Mouse (Mus musculus) MEL (cell line): ENCODE measurements around the gene Ap2b1. TPM values are rescaled to one million over a fixed set of nuclear protein-coding genes. Genes with fewer than 3 reads are reported as not detected.

Experiments used
- DNase-seq: peaks from one replicate; pipeline ENCODE4 v3.0.0; 2011; ENCODE audit warnings: low read depth, low spot score
- H3K27ac ChIP-seq: 2 replicates; pipeline ENCODE4 v1.5.1; 2012; ENCODE audit warnings: low read depth, mild to moderate bottlenecking, control low read depth, low read length, moderate library complexity; ENCODE audit not compliant: control insufficient read depth
- H3K27me3 ChIP-seq, 2 experiments: fragments of 150-350 bp in 1 of 2; sonication (generic) in 1 of 2; 2 replicates each; pipeline ENCODE4 v1.6.1; 2012; ENCODE audit warnings: low read length in 2 of 2, mild to moderate bottlenecking in 2 of 2, improper control_type of control experiment in 1 of 2, moderate library complexity in 1 of 2; ENCODE audit not compliant: insufficient read depth in 2 of 2, control insufficient read depth in 1 of 2
- H3K36me3 ChIP-seq, 2 experiments: 2 replicates each; pipeline ENCODE4 v1.6.1; 2012 to 2014; ENCODE audit warnings: low read length in 2 of 2, improper control_type of control experiment in 1 of 2, inconsistent platforms in 1 of 2, mild to moderate bottlenecking in 1 of 2; ENCODE audit not compliant: insufficient read depth in 2 of 2, control insufficient read depth in 1 of 2
- H3K4me1 ChIP-seq, 2 experiments: fragments of 150-350 bp in 1 of 2; sonication (generic) in 1 of 2; 2 replicates each; pipeline ENCODE4 v1.6.1; 2012; ENCODE audit warnings: low read length in 2 of 2, improper control_type of control experiment in 1 of 2, mild to moderate bottlenecking in 1 of 2; ENCODE audit not compliant: insufficient read depth in 2 of 2, control insufficient read depth in 1 of 2
- H3K4me3 ChIP-seq, 2 experiments: fragments of 150-350 bp in 1 of 2; sonication (generic) in 1 of 2; 2 replicates each; pipeline ENCODE4 v1.5.1; 2012; ENCODE audit warnings: low read depth in 2 of 2, low read length in 2 of 2, mild to moderate bottlenecking in 2 of 2, moderate library complexity in 2 of 2, control low read depth in 1 of 2, improper control_type of control experiment in 1 of 2; ENCODE audit not compliant: control insufficient read depth in 1 of 2, insufficient read depth in 1 of 2
- H3K79me2 ChIP-seq: 2 replicates; pipeline ENCODE4 v1.6.1; 2012; ENCODE audit warnings: mild to moderate bottlenecking, low read length, moderate library complexity; ENCODE audit not compliant: control insufficient read depth, poor library complexity, insufficient read depth
- H3K9ac ChIP-seq: 2 replicates; pipeline ENCODE4 v1.6.1; 2012; ENCODE audit warnings: low read depth, mild to moderate bottlenecking, control low read depth, low read length, moderate library complexity; ENCODE audit not compliant: control insufficient read depth, poor library complexity, severe bottlenecking
- H3K9me3 ChIP-seq: fragments of 150-350 bp; sonication (generic); replicated peaks from 2 replicates; pipeline ENCODE4 v1.6.1; 2012; ENCODE audit warnings: mild to moderate bottlenecking, low read length, improper control_type of control experiment, moderate library complexity; ENCODE audit not compliant: insufficient read depth
- BHLHE40 ChIP-seq: IDR thresholded peaks from 2 replicates; pipeline ENCODE4 v1.6.1; 2012; ENCODE audit warnings: low read depth, mild to moderate bottlenecking, inconsistent platforms, low read length, improper control_type of control experiment, borderline replicate concordance
- CHD1 ChIP-seq: IDR thresholded peaks from 2 replicates; pipeline ENCODE4 v1.6.1; 2012; ENCODE audit warnings: low read depth, mild to moderate bottlenecking, inconsistent platforms, low read length, improper control_type of control experiment
- CTCF ChIP-seq, 3 experiments: IDR thresholded peaks in 2 of 3; conservative IDR thresholded peaks in 1 of 3; 2 replicates each; pipeline ENCODE4 v1.5.1; 2011 to 2012; ENCODE audit warnings: low read length in 3 of 3, low read depth in 2 of 3, mild to moderate bottlenecking in 2 of 3, improper control_type of control experiment in 1 of 3, inconsistent platforms in 1 of 3, mixed read lengths in 1 of 3, moderate library complexity in 1 of 3; ENCODE audit not compliant: control insufficient read depth in 1 of 3, insufficient read depth in 1 of 3, poor library complexity in 1 of 3, severe bottlenecking in 1 of 3
- E2F4 ChIP-seq: IDR thresholded peaks from 2 replicates; pipeline ENCODE4 v1.6.1; 2011; ENCODE audit warnings: low read depth, low read length, improper control_type of control experiment, borderline replicate concordance
- EP300 ChIP-seq, 2 experiments: IDR thresholded peaks; 2 replicates each; pipeline ENCODE4 v1.6.1; 2011; ENCODE audit warnings: improper control_type of control experiment in 2 of 2, low read length in 2 of 2, low read depth in 1 of 2, mild to moderate bottlenecking in 1 of 2
- GABPA ChIP-seq: IDR thresholded peaks from 2 replicates; pipeline ENCODE4 v1.6.1; 2012; ENCODE audit warnings: low read depth, mild to moderate bottlenecking, inconsistent platforms, low read length, improper control_type of control experiment, moderate library complexity
- GATA1 ChIP-seq: IDR thresholded peaks from 2 replicates; pipeline ENCODE4 v1.6.1; 2011; ENCODE audit warnings: low read depth, low read length, improper control_type of control experiment
- MAFK ChIP-seq: IDR thresholded peaks from 2 replicates; pipeline ENCODE4 v1.6.1; 2011; ENCODE audit warnings: low read depth, mild to moderate bottlenecking, low read length, improper control_type of control experiment, borderline replicate concordance
- MAZ ChIP-seq: IDR thresholded peaks from 2 replicates; pipeline ENCODE4 v1.6.1; 2012; ENCODE audit warnings: low read depth, mild to moderate bottlenecking, inconsistent platforms, low read length, improper control_type of control experiment
- MEF2A ChIP-seq: IDR thresholded peaks from 2 replicates; pipeline ENCODE4 v1.6.1; 2014; ENCODE audit warnings: low read depth, mild to moderate bottlenecking, inconsistent platforms, low read length, improper control_type of control experiment; ENCODE audit not compliant: poor library complexity, insufficient replicate concordance, severe bottlenecking; ENCODE audit errors: extremely low read depth
- MYB ChIP-seq: IDR thresholded peaks from 2 replicates; pipeline ENCODE4 v1.6.1; 2011; ENCODE audit warnings: mild to moderate bottlenecking, low read depth, low read length, improper control_type of control experiment
- MYC ChIP-seq: IDR thresholded peaks from 2 replicates; pipeline ENCODE4 v1.6.1; 2011; ENCODE audit warnings: low read depth, mild to moderate bottlenecking, low read length, improper control_type of control experiment, moderate library complexity
- NELFE ChIP-seq: IDR thresholded peaks from 2 replicates; pipeline ENCODE4 v1.6.1; 2011; ENCODE audit warnings: low read depth, low read length, improper control_type of control experiment
- POLR2A ChIP-seq, 2 experiments: IDR thresholded peaks; 2 replicates each; pipeline ENCODE4 v1.6.1; 2011 to 2012; ENCODE audit warnings: low read length in 2 of 2, mild to moderate bottlenecking in 2 of 2, control low read depth in 1 of 2, improper control_type of control experiment in 1 of 2, low read depth in 1 of 2, moderate library complexity in 1 of 2; ENCODE audit not compliant: control insufficient read depth in 1 of 2, insufficient read depth in 1 of 2, poor library complexity in 1 of 2
- POLR2AphosphoS2 ChIP-seq: IDR thresholded peaks from 2 replicates; pipeline ENCODE4 v1.6.1; 2011; ENCODE audit warnings: low read length, improper control_type of control experiment
- POLR2AphosphoS5 ChIP-seq: IDR thresholded peaks from 2 replicates; pipeline ENCODE4 v1.6.1; 2012; ENCODE audit warnings: low read depth, borderline replicate concordance, mild to moderate bottlenecking, inconsistent platforms, low read length, moderate library complexity, mixed read lengths
- RAD21 ChIP-seq: IDR thresholded peaks from 2 replicates; pipeline ENCODE4 v1.6.1; 2011; ENCODE audit warnings: mild to moderate bottlenecking, low read depth, low read length, improper control_type of control experiment
- RCOR1 ChIP-seq: IDR thresholded peaks from 2 replicates; pipeline ENCODE4 v1.6.1; 2012; ENCODE audit warnings: low read depth, mild to moderate bottlenecking, inconsistent platforms, low read length, improper control_type of control experiment
- SIN3A ChIP-seq: IDR thresholded peaks from 2 replicates; pipeline ENCODE4 v1.6.1; 2012; ENCODE audit warnings: low read length, improper control_type of control experiment, inconsistent platforms
- SMC3 ChIP-seq: IDR thresholded peaks from 2 replicates; pipeline ENCODE4 v1.6.1; 2011; ENCODE audit warnings: low read depth, low read length, improper control_type of control experiment
- TAL1 ChIP-seq: IDR thresholded peaks from 2 replicates; pipeline ENCODE4 v1.6.1; 2012; ENCODE audit warnings: mild to moderate bottlenecking, inconsistent platforms, low read length, moderate library complexity, mixed read lengths
- UBTF ChIP-seq: IDR thresholded peaks from 2 replicates; pipeline ENCODE4 v1.6.1; 2012; ENCODE audit warnings: low read depth, mild to moderate bottlenecking, inconsistent platforms, low read length, improper control_type of control experiment, moderate library complexity, borderline replicate concordance; ENCODE audit not compliant: insufficient read depth
- USF1 ChIP-seq: IDR thresholded peaks from 2 replicates; pipeline ENCODE4 v1.6.1; 2014; ENCODE audit warnings: low read depth, mild to moderate bottlenecking, inconsistent platforms, low read length, improper control_type of control experiment, moderate library complexity
- USF2 ChIP-seq, 2 experiments: IDR thresholded peaks; 2 replicates each; pipeline ENCODE4 v1.6.1; 2011 to 2012; ENCODE audit warnings: improper control_type of control experiment in 2 of 2, low read length in 2 of 2, borderline replicate concordance in 1 of 2, inconsistent platforms in 1 of 2, low read depth in 1 of 2, mild to moderate bottlenecking in 1 of 2; ENCODE audit not compliant: insufficient read depth in 1 of 2
- ZC3H11A ChIP-seq: IDR thresholded peaks from 2 replicates; pipeline ENCODE4 v1.6.1; 2012; ENCODE audit warnings: low read depth, mild to moderate bottlenecking, inconsistent platforms, low read length, improper control_type of control experiment
- ZKSCAN1 ChIP-seq: IDR thresholded peaks from 2 replicates; pipeline ENCODE4 v1.6.1; 2012; ENCODE audit warnings: low read depth, mild to moderate bottlenecking, inconsistent platforms, low read length, improper control_type of control experiment, moderate library complexity
- ZMIZ1 ChIP-seq: IDR thresholded peaks from 2 replicates; pipeline ENCODE4 v1.6.1; 2012; ENCODE audit warnings: low read depth, mild to moderate bottlenecking, inconsistent platforms, low read length, improper control_type of control experiment, moderate library complexity
- polyA plus RNA-seq, 2 experiments: library from polyadenylated mRNA; stranded (reverse) in 1 of 2; unstranded in 1 of 2; fragments of >175 nt in 1 of 2; fragments of >200 nt in 1 of 2; gene quantifications; 2 replicates each; pipeline versions ENCODE4 v1.2.1 to v1.2.4; 2012; ENCODE audit warnings: low replicate concordance in 2 of 2, low read depth in 1 of 2; ENCODE audit not compliant: insufficient read length in 2 of 2, insufficient read depth in 1 of 2, missing spikeins in 1 of 2
- total RNA-seq: library from RNA; depleted of rRNA; stranded (reverse); fragments of 300-350 nt; gene quantifications from 2 replicates; pipeline ENCODE4 v1.2.3, GENCODE M21; 2012

Gene Ap2b1
- total and polyA plus RNA-seq, 3 experiments, result 60.6 to 165 (median 68.9) TPM

GRCm38 (mm10) chr11:83276251-83276650 lies 22.6 kb upstream of the Ap2b1 start:
- Histone ChIP-seq H3K4me1 (peaks cover 0 to 12% of the 10 kb centered on the region in 2 experiments; a peak in 2 of 4 replicates), H3K9ac (no peak overlapping the region), H3K9me3 (no peaks in the 10 kb centered on the region), H3K79me2 (no peaks in the 10 kb centered on the region), H3K36me3 (peaks cover 0 to 3% of the 10 kb centered on the region in 2 experiments; a peak in 1 of 4 replicates), H3K4me3 (no peak overlapping the region), H3K27me3 (peaks cover 0 to 4% of the 10 kb centered on the region in 2 experiments; a peak in 1 of 4 replicates), H3K27ac (no peak overlapping the region)
- TF ChIP-seq RAD21, result no peak
- no peak for TF ChIP-seq USF1
- TF ChIP-seq SIN3A, result no peak
- no peak for TF ChIP-seq POLR2AphosphoS5
- TF ChIP-seq CTCF (IDR thresholded peaks at IDR 0.05 in 2 of 3, conservative IDR thresholded peaks at IDR 0.05 in 1 of 3; ENCODE audit: control insufficient read depth in 1 of 3, insufficient read depth in 1 of 3, low read depth in 2 of 3, low read length in 3 of 3, poor library complexity in 1 of 3, severe bottlenecking in 1 of 3), result no peak
- TF ChIP-seq NELFE, result no peak
- no peak for TF ChIP-seq MYC
- TF ChIP-seq RCOR1, result no peak
- TF ChIP-seq SMC3, result no peak
- TF ChIP-seq UBTF, result no peak
- TF ChIP-seq GABPA, result no peak
- TF ChIP-seq MEF2A, result no peak
- no peak for TF ChIP-seq GATA1
- TF ChIP-seq POLR2AphosphoS2, result no peak
- TF ChIP-seq E2F4, result no peak
- TF ChIP-seq POLR2A (IDR thresholded peaks at IDR 0.05; ENCODE audit: control insufficient read depth in 1 of 2, insufficient read depth in 1 of 2, low read depth in 1 of 2, low read length in 2 of 2, poor library complexity in 1 of 2), result no peak
- TF ChIP-seq ZKSCAN1, result no peak
- TF ChIP-seq ZC3H11A, result no peak
- TF ChIP-seq MAZ, result no peak
- TF ChIP-seq CHD1, result no peak
- DNase-seq, result peak; percentile 77

- Histone ChIP-seq H3K79me2 (no peaks in the 10 kb centered on the region), H3K9ac (no peak overlapping the region), H3K27ac (no peak overlapping the region), H3K4me3 (no peak overlapping the region), H3K4me1 (peaks cover 0 to 5% of the 10 kb centered on the region in 2 experiments; a peak in 3 of 4 replicates), H3K27me3 (peaks cover 0 to 6% of the 10 kb centered on the region in 2 experiments; a peak in 3 of 4 replicates), H3K9me3 (no peaks in the 10 kb centered on the region), H3K36me3 (no peaks in the 10 kb centered on the region)
- no peak for DNase-seq
- TF ChIP-seq TAL1 (no peak), BHLHE40 (no peak), EP300 (IDR thresholded peaks at IDR 0.05; ENCODE audit: low read depth in 1 of 2, low read length in 2 of 2) (no peak), MYC (no peak), SMC3 (no peak), SIN3A (no peak), MAFK (no peak), ZMIZ1 (no peak), USF2 (IDR thresholded peaks at IDR 0.05; ENCODE audit: borderline replicate concordance in 1 of 2, insufficient read depth in 1 of 2, low read depth in 1 of 2, low read length in 2 of 2) (no peak), MYB (no peak), GABPA (no peak), POLR2A (IDR thresholded peaks at IDR 0.05; ENCODE audit: control insufficient read depth in 1 of 2, insufficient read depth in 1 of 2, low read depth in 1 of 2, low read length in 2 of 2, poor library complexity in 1 of 2) (no peak)
These were observed 19.8 kb upstream of the Ap2b1 start for GRCm38 (mm10) chr11:83279024-83279423.
